Mouse (Mus musculus): ENCODE measurements at regions not wholly inside any gene's neighbourhood (a gene's known extent, or its start where the extent isn't known, plus 50 kb on each side); places are given as distances from the start of the nearest gene placed in this dataset.
A peak's percentile ranks its signal among the peaks of the same experiment; 100 is the strongest.

DNA sequence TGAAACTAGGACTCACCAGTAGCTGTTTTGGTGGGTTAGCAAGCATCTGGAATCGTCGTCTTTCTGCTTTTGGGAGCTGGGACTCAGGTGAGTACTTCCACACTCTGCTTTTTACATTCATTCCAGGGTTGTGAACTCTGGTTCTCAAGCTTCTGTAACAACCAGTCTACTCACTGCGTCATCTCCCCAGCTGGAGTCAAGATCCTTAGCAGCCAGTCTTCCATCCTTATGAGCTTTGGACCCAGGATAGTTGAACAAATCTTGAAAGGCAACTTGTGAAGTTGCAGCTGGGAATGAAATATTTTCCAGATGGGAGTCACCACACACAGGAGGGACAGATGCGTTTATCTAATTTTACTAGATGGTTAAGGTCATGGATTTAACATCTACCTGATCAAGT, 223.5 kb upstream of the Klhl29 start:
- intact Hi-C loops (cut with DNase I), result no loop called here
- no peak for DNase-seq

DNA sequence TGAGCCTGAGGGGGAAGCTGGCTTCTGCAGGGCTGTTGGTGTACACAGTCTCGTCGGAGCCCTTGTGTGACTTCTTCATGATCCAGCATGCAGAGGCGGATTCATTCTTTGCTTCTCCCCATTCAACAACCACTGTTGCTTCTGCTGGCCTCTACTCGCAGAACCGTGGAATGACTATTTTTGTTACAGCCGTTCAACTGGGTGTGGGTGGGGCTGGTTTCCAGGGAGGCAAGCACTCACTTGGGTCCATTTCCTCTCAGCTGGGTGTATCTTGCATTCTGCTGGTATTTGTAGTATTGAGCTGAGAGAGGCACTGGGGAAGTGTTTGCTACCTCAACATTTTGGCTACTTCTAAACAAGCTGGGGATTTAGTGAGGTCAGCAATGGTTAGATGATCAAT, 197.3 kb upstream of the Klhl29 start:
- DNase-seq, result peak in 1 of 2 experiments; percentile 3
- intact Hi-C loops (cut with DNase I), result no loop called here

GRCm38 (mm10) chr12:5568941-5569340, 193.5 kb upstream of the Klhl29 start:
- no peak for DNase-seq
- intact Hi-C loops (cut with DNase I), result no loop called here

DNA sequence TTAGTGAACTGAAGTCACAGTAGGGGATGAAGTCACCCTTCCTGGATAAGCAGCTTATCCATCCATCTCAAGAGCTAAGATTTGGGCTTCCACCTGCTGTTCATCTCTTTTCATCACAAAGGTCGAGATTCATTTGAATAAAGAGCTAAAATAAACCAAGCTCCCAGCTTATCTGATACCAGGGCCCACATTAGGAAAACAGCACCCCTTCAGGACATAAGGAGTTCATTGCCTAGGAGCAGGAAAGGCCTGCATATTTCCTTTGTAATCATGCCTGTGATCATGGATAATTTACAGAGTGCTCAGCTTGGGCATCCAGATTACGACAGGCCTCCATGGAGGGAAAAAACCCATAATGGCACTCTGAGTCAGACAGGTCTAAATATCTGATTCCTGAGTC, 190.7 kb upstream of the Klhl29 start:
- intact Hi-C loops (cut with DNase I), result no loop called here
- DNase-seq, result no peak

DNA sequence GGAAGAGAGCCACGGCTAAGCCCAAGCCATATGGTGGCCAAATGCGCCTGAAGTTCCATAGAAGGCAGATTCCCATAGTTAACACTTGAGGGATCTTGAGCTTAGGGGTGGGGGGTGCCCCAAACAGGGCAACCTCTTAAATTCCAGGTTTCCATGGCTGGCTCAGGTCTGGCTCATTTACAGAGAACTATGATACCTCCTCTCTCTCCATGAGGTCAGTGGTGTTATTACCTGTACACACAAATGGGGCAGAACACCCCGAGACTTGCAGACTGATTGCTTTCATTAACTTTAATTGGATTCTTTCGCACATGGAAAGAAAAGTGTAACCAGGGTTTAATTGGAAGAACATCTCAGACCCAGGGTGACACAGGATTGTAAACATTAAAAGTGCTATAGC, 177.1 kb upstream of the Klhl29 start:
- intact Hi-C loops (cut with DNase I), result no loop called here

GRCm38 (mm10) chr12:5551901-5552300, 176.4 kb upstream of the Klhl29 start:
- DNase-seq, result no peak
- intact Hi-C loops (cut with DNase I), result no loop called here

More for the DNA sequence above, 177.1 kb upstream of the Klhl29 start:
- no peak for DNase-seq

DNA sequence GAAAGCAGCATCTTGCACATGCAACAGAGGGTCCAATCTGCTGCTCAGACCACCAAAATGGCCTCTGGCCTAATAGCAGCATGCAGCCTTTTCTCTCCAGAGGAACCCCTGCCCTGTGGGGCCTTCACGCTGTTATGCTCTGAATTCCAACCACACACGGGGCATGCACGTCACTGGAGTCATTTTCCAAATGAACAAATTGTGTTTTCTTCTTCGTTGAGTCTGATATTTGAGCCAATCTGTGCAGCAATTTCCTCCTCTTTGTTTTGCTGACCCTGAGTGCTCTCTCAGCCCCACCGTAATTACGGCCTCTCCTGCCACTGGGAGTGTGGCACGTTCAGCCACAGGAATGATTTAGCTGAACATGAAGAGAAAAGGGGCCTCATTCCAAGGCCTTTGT, 174.3 kb upstream of the Klhl29 start:
- DNase-seq, result no peak
- intact Hi-C loops (cut with DNase I), result no loop called here

- intact Hi-C loops (cut with DNase I), result no loop called here
- no peak for DNase-seq
Measured at GRCm38 (mm10) chr12:5547698-5548097, 172.2 kb upstream of the Klhl29 start.

- intact Hi-C loops (cut with DNase I), result no loop called here
- DNase-seq, result no peak
Measured at GRCm38 (mm10) chr12:5542701-5543100, 167.2 kb upstream of the Klhl29 start.

DNA sequence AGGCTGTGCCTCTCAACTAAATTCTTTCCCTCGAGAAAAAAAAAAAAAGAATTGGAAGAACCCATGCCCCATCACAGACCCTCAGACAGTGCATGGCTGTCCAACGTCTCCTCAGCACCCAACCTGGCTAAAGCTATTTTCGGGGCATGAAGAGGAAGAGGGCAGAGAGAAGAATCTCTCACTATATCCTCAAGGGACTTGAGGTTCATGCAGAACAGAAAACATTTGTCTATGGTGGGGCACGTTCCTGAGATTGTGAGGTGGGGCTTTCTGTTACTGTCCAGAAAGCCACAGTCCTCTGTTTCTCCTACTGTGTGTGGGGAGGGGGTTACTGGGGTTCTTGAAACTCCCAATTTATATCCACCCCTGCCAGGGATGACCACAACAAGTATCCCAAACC, 120.8 kb upstream of the Klhl29 start:
- intact Hi-C loops (cut with DNase I), result no loop called here
- no peak for DNase-seq

GRCm38 (mm10) chr12:5494657-5495512, 119.4 kb upstream of the Klhl29 start:
- DNase-seq, result no peak
- intact Hi-C loops (cut with DNase I), result no loop called here

GRCm38 (mm10) chr12:5464250-5464899, 88.9 kb upstream of the Klhl29 start:
- no peak for DNase-seq
- intact Hi-C loops (cut with DNase I), result no loop called here

GRCm38 (mm10) chr12:5453157-5453556, 77.7 kb upstream of the Klhl29 start:
- intact Hi-C loops (cut with DNase I), result no loop called here

DNA sequence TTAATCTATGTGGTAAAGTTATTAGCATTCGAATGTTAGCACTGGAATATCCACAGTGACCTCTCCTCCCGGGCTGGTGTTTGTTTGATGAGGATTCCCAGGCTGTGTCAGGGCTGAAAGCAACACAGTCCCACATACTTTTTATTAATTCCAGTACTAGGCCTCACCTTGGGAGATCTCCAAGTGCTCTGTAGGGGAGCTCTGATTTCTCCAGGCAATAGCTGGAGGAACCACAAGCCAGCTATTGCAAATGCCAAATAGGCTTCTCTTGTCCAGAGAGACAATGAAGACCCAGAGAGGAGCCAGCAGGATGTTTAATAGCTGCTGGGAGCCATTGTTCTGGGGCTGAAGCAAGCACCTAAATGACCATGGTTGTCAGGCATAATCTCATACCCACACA, 68.2 kb upstream of the Klhl29 start:
- DNase-seq, result no peak
- intact Hi-C loops (cut with DNase I), result no loop called here

More at GRCm38 (mm10) chr12:5453157-5453556, 77.7 kb upstream of the Klhl29 start:
- no peak for DNase-seq

GRCm38 (mm10) chr12:5443091-5443531, 67.6 kb upstream of the Klhl29 start:
- DNase-seq, result no peak

DNA sequence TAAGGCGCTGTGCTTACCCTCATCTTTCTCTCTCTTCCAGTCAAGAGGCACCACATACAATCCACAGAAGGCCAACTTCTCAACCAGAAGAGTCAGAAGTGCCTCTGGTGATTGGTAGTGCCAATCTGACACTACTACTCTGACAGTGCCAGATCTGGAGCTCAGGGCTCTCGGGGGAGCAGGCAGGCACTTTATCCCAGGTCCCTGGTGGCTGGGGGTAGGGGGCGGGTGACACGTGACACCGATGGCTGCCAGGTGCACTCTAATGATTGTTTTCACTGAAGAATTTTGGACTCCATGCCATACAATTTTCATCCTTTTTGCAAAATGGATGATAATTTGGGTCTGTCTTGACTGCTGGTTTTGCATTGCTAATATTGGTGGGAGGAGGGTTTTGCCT, 67.2 kb upstream of the Klhl29 start:
- intact Hi-C loops (cut with DNase I), result no loop called here
- no peak for DNase-seq

More at GRCm38 (mm10) chr12:5443091-5443531, 67.6 kb upstream of the Klhl29 start:
- intact Hi-C loops (cut with DNase I), result no loop called here

GRCm38 (mm10) chr12:5440482-5440881, 65.0 kb upstream of the Klhl29 start:
- DNase-seq, result no peak
- intact Hi-C loops (cut with DNase I), result no loop called here

- no peak for DNase-seq
- intact Hi-C loops (cut with DNase I), result no loop called here
Measured at GRCm38 (mm10) chr12:5435876-5436275, 60.4 kb upstream of the Klhl29 start.

GRCm38 (mm10) chr12:5434060-5434459, 58.6 kb upstream of the Klhl29 start:
- no peak for DNase-seq
- intact Hi-C loops (cut with DNase I), result no loop called here

- intact Hi-C loops (cut with DNase I), result no loop called here
- no peak for DNase-seq
Measured at GRCm38 (mm10) chr12:5432688-5433087, 57.2 kb upstream of the Klhl29 start.

DNA sequence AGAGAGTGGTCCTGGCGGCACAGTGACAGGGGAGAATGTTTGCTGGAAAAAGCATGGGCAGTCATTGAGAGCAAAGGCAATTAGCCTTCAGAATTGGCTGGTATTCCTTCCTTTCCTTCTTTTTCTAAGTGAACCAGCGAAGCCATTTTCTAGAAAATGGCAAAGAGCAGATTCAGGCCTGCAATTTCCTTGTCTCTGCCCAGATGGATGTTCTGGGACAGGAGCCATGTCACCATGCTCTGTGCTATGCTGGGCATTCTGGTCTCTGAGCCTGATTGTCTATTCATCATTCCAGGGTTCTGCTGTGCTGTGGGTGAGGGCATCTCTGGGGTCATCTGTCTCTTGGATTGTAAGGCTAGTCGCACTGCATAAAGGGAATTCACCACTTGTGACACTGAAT, 53.3 kb upstream of the Klhl29 start:
- intact Hi-C loops (cut with DNase I), result no loop called here
- DNase-seq, result no peak

Measured in heart, postnatal 36 days (tissue).